Mouse (Mus musculus): Measurements from ENCODE around the gene Gsg1l. TPM values are rescaled to one million over a fixed set of nuclear protein-coding genes. Genes with fewer than 3 reads are reported as not detected.

Gsg1l gene
- polyA plus RNA-seq, 1 experiment: not detected

- 13% methylated on average over 9 of the region's 9 CpGs for WGBS
- TF ChIP-seq POLR2A (IDR thresholded peaks at IDR 0.05; ENCODE audit: borderline replicate concordance, control insufficient read depth, low read depth, low read length) (no peak), CTCF (IDR thresholded peaks at IDR 0.05; ENCODE audit: control insufficient read depth, insufficient read depth, low read length) (no peak)
- H3K4me1 ChIP-seq (ENCODE audit: control insufficient read depth, insufficient read depth, low read length): no peaks in the 10 kb centered on the region; the same call in 1 of the 2 replicates
- H3K27ac ChIP-seq (ENCODE audit: control insufficient read depth, insufficient read depth, low read depth, low read length, poor library complexity): no peak overlapping the region
- no peak overlapping the region for H3K4me3 ChIP-seq (replicated peaks; ENCODE audit: control insufficient read depth, low read depth, low read length)
These were observed 7.2 kb downstream of the Gsg1l start for GRCm38 (mm10) chr7:126075058-126075457.

DNA sequence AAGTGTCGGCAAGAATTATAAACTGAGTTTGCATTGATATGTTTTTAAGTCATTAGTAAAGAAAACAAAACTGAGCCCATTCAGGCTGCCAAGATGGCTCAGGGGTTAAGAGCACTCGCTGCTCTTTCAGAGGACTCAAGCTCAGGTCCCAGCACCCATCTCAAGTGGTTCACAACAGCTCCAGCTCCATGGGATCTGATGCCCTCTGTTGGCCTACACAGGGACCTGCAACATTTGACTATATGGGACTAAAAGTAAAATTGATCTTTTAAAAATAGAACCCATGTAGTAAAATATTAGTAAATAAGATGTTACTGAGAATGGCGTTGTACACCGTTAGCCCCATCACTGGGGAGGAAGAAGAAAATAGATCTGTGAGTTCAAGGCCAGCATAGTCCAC is 11.9 kb downstream of the Gsg1l start:
- H3K4me3 ChIP-seq (replicated peaks; ENCODE audit: control insufficient read depth, low read depth, low read length): no peak overlapping the region
- no peak overlapping the region for H3K27ac ChIP-seq (ENCODE audit: control insufficient read depth, insufficient read depth, low read depth, low read length, poor library complexity)
- TF ChIP-seq CTCF (IDR thresholded peaks at IDR 0.05; ENCODE audit: control insufficient read depth, insufficient read depth, low read length) (no peak), POLR2A (IDR thresholded peaks at IDR 0.05; ENCODE audit: borderline replicate concordance, control insufficient read depth, low read depth, low read length) (no peak)
- no peaks in the 10 kb centered on the region for H3K4me1 ChIP-seq (ENCODE audit: control insufficient read depth, insufficient read depth, low read length)
- 92% methylated on average over 4 of the region's 4 CpGs for WGBS

- Histone ChIP-seq H3K4me1 (ENCODE audit: control insufficient read depth, insufficient read depth, low read length) (no peaks in the 10 kb centered on the region), H3K4me3 (replicated peaks; ENCODE audit: control insufficient read depth, low read depth, low read length) (no peak overlapping the region), H3K27ac (ENCODE audit: control insufficient read depth, insufficient read depth, low read depth, low read length, poor library complexity) (no peak overlapping the region)
- no peak for TF ChIP-seq POLR2A (IDR thresholded peaks at IDR 0.05; ENCODE audit: borderline replicate concordance, control insufficient read depth, low read depth, low read length)
- TF ChIP-seq CTCF (IDR thresholded peaks at IDR 0.05; ENCODE audit: control insufficient read depth, insufficient read depth, low read length): no peak
- 77% methylated on average over 14 of the region's 14 CpGs for WGBS
These were observed 15.4 kb downstream of the Gsg1l start for GRCm38 (mm10) chr7:126066777-126067176.

GRCm38 (mm10) chr7:126065243-126065876 is 16.9 kb downstream of the Gsg1l start:
- TF ChIP-seq POLR2A (IDR thresholded peaks at IDR 0.05; ENCODE audit: borderline replicate concordance, control insufficient read depth, low read depth, low read length): no peak
- TF ChIP-seq CTCF (IDR thresholded peaks at IDR 0.05; ENCODE audit: control insufficient read depth, insufficient read depth, low read length): no peak
- no peaks in the 10 kb centered on the region for H3K4me1 ChIP-seq (ENCODE audit: control insufficient read depth, insufficient read depth, low read length)
- no peak overlapping the region for H3K27ac ChIP-seq (ENCODE audit: control insufficient read depth, insufficient read depth, low read depth, low read length, poor library complexity)
- 69% methylated on average over 5 of the region's 5 CpGs for WGBS
- H3K4me3 ChIP-seq (replicated peaks; ENCODE audit: control insufficient read depth, low read depth, low read length): no peak overlapping the region

- no peak overlapping the region for H3K4me3 ChIP-seq (replicated peaks; ENCODE audit: control insufficient read depth, low read depth, low read length)
- no peak overlapping the region for H3K27ac ChIP-seq (ENCODE audit: control insufficient read depth, insufficient read depth, low read depth, low read length, poor library complexity)
- TF ChIP-seq CTCF (IDR thresholded peaks at IDR 0.05; ENCODE audit: control insufficient read depth, insufficient read depth, low read length) (no peak), POLR2A (IDR thresholded peaks at IDR 0.05; ENCODE audit: borderline replicate concordance, control insufficient read depth, low read depth, low read length) (no peak)
- WGBS: 92% methylated on average over 4 of the region's 4 CpGs
- H3K4me1 ChIP-seq (ENCODE audit: control insufficient read depth, insufficient read depth, low read length): no peaks in the 10 kb centered on the region
These were observed 20.0 kb downstream of the Gsg1l start for GRCm38 (mm10) chr7:126062228-126062627.

DNA sequence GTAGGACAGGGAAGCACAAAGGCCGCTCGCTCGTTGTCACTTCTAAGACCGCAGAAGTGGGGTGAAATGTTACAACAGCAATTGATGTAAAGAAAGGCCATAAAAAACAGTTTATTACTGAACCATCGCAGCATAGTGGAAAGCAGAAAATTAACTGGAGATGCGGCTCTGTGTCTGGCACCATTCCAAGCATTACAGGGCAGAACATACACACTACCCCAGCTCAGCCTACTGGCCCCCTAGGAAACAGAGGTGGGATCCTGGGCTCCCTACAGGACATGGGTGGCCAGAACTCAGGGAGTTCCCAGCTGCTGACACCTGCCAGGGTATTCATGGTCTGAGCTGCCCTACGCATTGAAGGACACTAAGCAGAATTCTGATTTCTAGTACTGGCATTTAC is 23.3 kb downstream of the Gsg1l start:
- H3K4me1 ChIP-seq (ENCODE audit: control insufficient read depth, insufficient read depth, low read length): no peaks in the 10 kb centered on the region
- no peak overlapping the region for H3K4me3 ChIP-seq (replicated peaks; ENCODE audit: control insufficient read depth, low read depth, low read length)
- TF ChIP-seq POLR2A (IDR thresholded peaks at IDR 0.05; ENCODE audit: borderline replicate concordance, control insufficient read depth, low read depth, low read length) (no peak), CTCF (IDR thresholded peaks at IDR 0.05; ENCODE audit: control insufficient read depth, insufficient read depth, low read length) (no peak)
- WGBS: 69% methylated on average over 7 of the region's 7 CpGs
- no peak overlapping the region for H3K27ac ChIP-seq (ENCODE audit: control insufficient read depth, insufficient read depth, low read depth, low read length, poor library complexity)

GRCm38 (mm10) chr7:126057332-126057914 is 24.8 kb downstream of the Gsg1l start:
- Histone ChIP-seq H3K27ac (ENCODE audit: control insufficient read depth, insufficient read depth, low read depth, low read length, poor library complexity) (no peak overlapping the region), H3K4me3 (replicated peaks; ENCODE audit: control insufficient read depth, low read depth, low read length) (no peak overlapping the region), H3K4me1 (ENCODE audit: control insufficient read depth, insufficient read depth, low read length) (no peaks in the 10 kb centered on the region)
- no peak for TF ChIP-seq CTCF (IDR thresholded peaks at IDR 0.05; ENCODE audit: control insufficient read depth, insufficient read depth, low read length)
- TF ChIP-seq POLR2A (IDR thresholded peaks at IDR 0.05; ENCODE audit: borderline replicate concordance, control insufficient read depth, low read depth, low read length): no peak
- 53% methylated on average over 10 of the region's 10 CpGs for WGBS

- no peaks in the 10 kb centered on the region for H3K4me1 ChIP-seq (ENCODE audit: control insufficient read depth, insufficient read depth, low read length)
- WGBS: 45% methylated on average over 6 of the region's 6 CpGs
- TF ChIP-seq CTCF (IDR thresholded peaks at IDR 0.05; ENCODE audit: control insufficient read depth, insufficient read depth, low read length): no peak
- TF ChIP-seq POLR2A (IDR thresholded peaks at IDR 0.05; ENCODE audit: borderline replicate concordance, control insufficient read depth, low read depth, low read length): no peak
- H3K4me3 ChIP-seq (replicated peaks; ENCODE audit: control insufficient read depth, low read depth, low read length): no peak overlapping the region
- no peak overlapping the region for H3K27ac ChIP-seq (ENCODE audit: control insufficient read depth, insufficient read depth, low read depth, low read length, poor library complexity)
These were observed 27.6 kb downstream of the Gsg1l start for GRCm38 (mm10) chr7:126054574-126054973.
